Mouse (Mus musculus) spleen, adult 2 months (tissue): ENCODE results near the gene Junb. TPM values are rescaled to one million over a fixed set of nuclear protein-coding genes. Genes with fewer than 3 reads are reported as not detected.
A peak's percentile ranks its signal among the peaks of the same experiment; 100 is the strongest.

Experiments used
- DNase-seq, 2 experiments: peaks; one replicate each; pipeline versions ENCODE4 v3.0.0 to v3.0.0-alpha.2; 2012 to 2021; ENCODE audit warnings: low spot score in 2 of 2, low read depth in 1 of 2
- H3K27ac ChIP-seq: fragments of 200-500 bp; 2 replicates; pipeline ENCODE4 v1.5.1; 2012; ENCODE audit warnings: low read length, inconsistent platforms; ENCODE audit not compliant: insufficient read depth
- H3K27me3 ChIP-seq: fragments of 200-500 bp; 2 replicates; pipeline ENCODE4 v1.6.1; 2012; ENCODE audit warnings: mild to moderate bottlenecking, moderate library complexity, low read length, inconsistent platforms; ENCODE audit not compliant: control insufficient read depth, insufficient read depth
- H3K36me3 ChIP-seq: fragments of 200-500 bp; 2 replicates; pipeline ENCODE4 v1.6.1; 2012; ENCODE audit warnings: mild to moderate bottlenecking, low read length, inconsistent platforms; ENCODE audit not compliant: control insufficient read depth, insufficient read depth
- H3K4me1 ChIP-seq: fragments of 200-500 bp; 2 replicates; pipeline ENCODE4 v1.6.1; 2011; ENCODE audit warnings: inconsistent platforms; ENCODE audit not compliant: control insufficient read depth, insufficient read depth, insufficient read length
- H3K4me3 ChIP-seq: fragments of 200-500 bp; 2 replicates; pipeline ENCODE4 v1.5.1; 2011; ENCODE audit warnings: mild to moderate bottlenecking, inconsistent platforms; ENCODE audit not compliant: insufficient read depth, insufficient read length; ENCODE audit errors: extremely low read depth
- CTCF ChIP-seq: fragments of 200-500 bp; IDR thresholded peaks from 2 replicates; pipeline ENCODE4 v1.5.1; 2011; ENCODE audit warnings: mild to moderate bottlenecking, inconsistent platforms; ENCODE audit not compliant: insufficient read depth, insufficient read length, insufficient replicate concordance; ENCODE audit errors: extremely low read depth
- POLR2A ChIP-seq: fragments of 200-500 bp; IDR thresholded peaks from 2 replicates; pipeline ENCODE4 v1.6.1; 2011; ENCODE audit warnings: low read depth, low read length, inconsistent platforms
- WGBS: fragments of 180-500 bp; shearing (Covaris S2); methylation state at CpG from one replicate; pipeline ENCODE4 v1.1.7; 2018; 5-methylcytosine and 5-hydroxymethylcytosine counted together
- polyA plus RNA-seq: library from polyadenylated mRNA; depleted of rRNA; stranded (reverse); fragments of >200 nt; gene quantifications from 2 replicates; pipeline ENCODE4 v1.2.3, GENCODE M21; 2012

The Junb gene
- polyA plus RNA-seq, 1 experiment, result 89.2 TPM

- DNase-seq, result no peak
- TF ChIP-seq POLR2A (no peak), CTCF (no peak)
- 8% methylated on average over 18 of the region's 18 CpGs for WGBS
- Histone ChIP-seq H3K4me3 (no peak overlapping the region), H3K4me1 (peaks cover 4% of the 10 kb centered on the region), H3K27ac (no peak overlapping the region), H3K36me3 (no peaks in the 10 kb centered on the region), H3K27me3 (peaks cover 8% of the 10 kb centered on the region)
Observed at GRCm38 (mm10) chr8:84952612-84953255, 25.8 kb downstream of the Junb start.

GRCm38 (mm10) chr8:84949753-84950152 is 28.8 kb downstream of the Junb start:
- TF ChIP-seq CTCF (no peak), POLR2A (no peak)
- no peak overlapping the region for H3K27ac ChIP-seq
- H3K36me3 ChIP-seq, result no peaks in the 10 kb centered on the region
- peaks cover 8% of the 10 kb centered on the region for H3K4me1 ChIP-seq
- H3K27me3 ChIP-seq, result peaks cover 30% of the 10 kb centered on the region
- WGBS, result 26% methylated on average over 12 of the region's 12 CpGs
- no peak overlapping the region for H3K4me3 ChIP-seq
- no peak for DNase-seq

GRCm38 (mm10) chr8:84947241-84947545 is 31.3 kb downstream of the Junb start:
- no peak for DNase-seq
- Histone ChIP-seq H3K4me3 (no peak overlapping the region), H3K27me3 (peaks cover 26% of the 10 kb centered on the region), H3K36me3 (no peaks in the 10 kb centered on the region), H3K27ac (no peak overlapping the region), H3K4me1 (peaks cover 4% of the 10 kb centered on the region)
- no peak for TF ChIP-seq POLR2A
- TF ChIP-seq CTCF, result no peak
- WGBS, result 11% methylated on average over 9 of the region's 9 CpGs

GRCm38 (mm10) chr8:84946528-84947240 is 31.8 kb downstream of the Junb start, which contains the start of gene Rtbdn:
TSS of gene Rtbdn (plus strand) at chr8:84946991.
- Histone ChIP-seq H3K27ac (no peak within 1 kb of the TSS), H3K4me1 (peaks cover 4% of the 10 kb centered on the region), H3K36me3 (no peaks in the 10 kb centered on the region), H3K4me3 (no peak within 1 kb of the TSS), H3K27me3 (peaks cover 26% of the 10 kb centered on the region)
- DNase-seq, result no peak
- 14% methylated on average over 17 of the region's 17 CpGs for WGBS
- TF ChIP-seq CTCF (peak; percentile 4; the same call in 1 of the 2 replicates), POLR2A (no peak)

GRCm38 (mm10) chr8:84945633-84946527 is 32.6 kb downstream of the Junb start:
- no peak for DNase-seq
- Histone ChIP-seq H3K27me3 (peaks cover 26% of the 10 kb centered on the region), H3K27ac (no peak overlapping the region), H3K36me3 (no peaks in the 10 kb centered on the region), H3K4me3 (no peak overlapping the region), H3K4me1 (peaks cover 4% of the 10 kb centered on the region)
- TF ChIP-seq CTCF, result no peak
- no peak for TF ChIP-seq POLR2A
- WGBS, result 2% methylated on average over 53 of the region's 67 CpGs

GRCm38 (mm10) chr8:84945235-84945632 is 33.3 kb downstream of the Junb start:
- WGBS, result 9% methylated on average over 11 of the region's 11 CpGs
- no peak overlapping the region for H3K4me3 ChIP-seq
- peaks cover 4% of the 10 kb centered on the region for H3K4me1 ChIP-seq
- TF ChIP-seq CTCF, result no peak
- TF ChIP-seq POLR2A, result no peak
- no peak overlapping the region for H3K27ac ChIP-seq
- DNase-seq, result no peak
- no peaks in the 10 kb centered on the region for H3K36me3 ChIP-seq
- H3K27me3 ChIP-seq, result peaks cover 26% of the 10 kb centered on the region
